9 mouse cellular contexts compared by ENCODE assay signal in the genomic region with DNA sequence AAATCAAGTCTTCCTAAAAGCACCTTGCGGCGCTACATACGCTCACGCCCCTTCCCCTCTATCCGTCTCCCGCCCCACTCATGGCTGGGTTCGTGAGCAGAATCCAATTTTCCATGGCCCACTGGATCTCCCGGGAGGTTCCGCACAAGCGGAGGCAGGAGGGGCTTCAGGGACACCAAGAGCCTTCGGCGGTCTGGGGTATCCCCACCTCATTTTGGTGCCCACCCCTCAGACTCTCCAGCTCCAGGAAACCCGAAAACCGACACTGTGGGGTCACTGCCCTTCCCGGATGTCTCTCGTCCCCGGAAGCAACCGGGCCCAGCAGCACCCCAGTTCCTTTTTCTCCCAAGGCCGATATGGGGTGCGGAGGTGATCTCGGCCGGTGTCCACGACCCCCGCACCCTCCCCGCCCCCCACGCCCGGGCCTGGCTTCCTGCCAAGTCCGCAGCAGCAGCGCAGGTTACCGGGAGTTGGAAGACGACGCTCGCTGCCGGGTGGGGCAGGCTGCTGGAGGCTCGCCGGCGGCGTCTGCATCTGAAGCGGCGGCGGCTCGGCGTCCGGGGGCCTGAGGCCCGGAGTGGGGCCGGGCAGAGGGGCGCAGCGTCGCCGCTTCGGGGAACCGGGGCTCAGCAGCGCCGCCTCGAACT. TPM values are rescaled to one million over a fixed set of nuclear protein-coding genes. Genes with fewer than 3 reads are reported as not detected.
A peak's percentile ranks its signal among the peaks of the same experiment; 100 is the strongest.
DNase-seq lines count a peak whose midpoint lies in the region; ATAC-seq and TF ChIP-seq lines count a peak whose summit lies in the region.
"Had no signal": no experiment of that assay in that cellular context is flagged by ENCODE, and none has a peak within 500 bp of the region (broad histone marks: within the 10 kb centered on the region; RNA-seq: fewer than 3 reads in every experiment).

No protein-coding gene starts in this region.

- peaks cover 52% of the 10 kb centered on the region for H3K79me2 ChIP-seq in myocyte (ENCODE audit: control insufficient read depth, insufficient read depth)

- peak; percentile 21 for DNase-seq in lung, embryonic 14.5 days
- DNase-seq in lung, postnatal 10 days = no peak
- DNase-seq in adipocyte (ENCODE audit: low spot score) = peak; percentile 16
- peak; percentile 50 for DNase-seq in hindbrain, embryonic 14.5 days (ENCODE audit: low spot score)
- peak; percentile 2 for DNase-seq in limb, embryonic 14.5 days (ENCODE audit: low spot score)
- no peak for DNase-seq in B cell, adult 2 months

- H3K4me2 ChIP-seq in lung, embryonic 14.5 days = peak overlapping the region; percentile 81
- H3K4me2 ChIP-seq in hindbrain, embryonic 14.5 days (replicated peaks) = peak overlapping the region; percentile 67
- peak overlapping the region; percentile 65 for H3K4me2 ChIP-seq in limb, embryonic 14.5 days (replicated peaks; ENCODE audit: low read depth, low read length, severe bottlenecking)
- H3K4me2 ChIP-seq in myocyte (ENCODE audit: low read depth) = peak overlapping the region; percentile 96

- no peaks in the 10 kb centered on the region for H3K27me3 ChIP-seq in lung, embryonic 14.5 days (ENCODE audit: insufficient read depth, low read length)
- no peaks in the 10 kb centered on the region for H3K27me3 ChIP-seq in hindbrain, embryonic 14.5 days (ENCODE audit: control insufficient read depth, insufficient read depth, low read length)
- H3K27me3 ChIP-seq in limb, embryonic 14.5 days (ENCODE audit: control insufficient read depth, insufficient read depth, low read length) = no peaks in the 10 kb centered on the region
- no peaks in the 10 kb centered on the region for H3K27me3 ChIP-seq in myocyte (ENCODE audit: control insufficient read depth, insufficient read depth, insufficient read length)

- no peak for TF ChIP-seq POLR2A in limb, embryonic 14.5 days (IDR thresholded peaks at IDR 0.05; ENCODE audit: borderline replicate concordance, extremely low read depth, insufficient read depth, insufficient read length)
- TF ChIP-seq POLR2A in myocyte (IDR thresholded peaks at IDR 0.05; ENCODE audit: insufficient read length, low read depth) = no peak

- no peaks in the 10 kb centered on the region for H3K36me3 ChIP-seq in lung, embryonic 14.5 days (ENCODE audit: insufficient read depth)
- H3K36me3 ChIP-seq in hindbrain, embryonic 14.5 days (replicated peaks; ENCODE audit: control insufficient read depth, insufficient read depth) = no peaks in the 10 kb centered on the region; the same call in 1 of the 2 replicates
- H3K36me3 ChIP-seq in limb, embryonic 14.5 days (ENCODE audit: control insufficient read depth, insufficient read depth, low read length) = peaks cover 4% of the 10 kb centered on the region; the same call in 1 of the 2 replicates
- H3K36me3 ChIP-seq in myocyte (ENCODE audit: control insufficient read depth, insufficient read depth) = peaks cover 4% of the 10 kb centered on the region

- H3K9me3 ChIP-seq in lung, embryonic 14.5 days (ENCODE audit: low read depth, low read length) = no peaks in the 10 kb centered on the region
- no peaks in the 10 kb centered on the region for H3K9me3 ChIP-seq in hindbrain, embryonic 14.5 days (ENCODE audit: control insufficient read depth, low read length)
- no peaks in the 10 kb centered on the region for H3K9me3 ChIP-seq in limb, embryonic 14.5 days (ENCODE audit: control insufficient read depth, low read length)

- H3K4me1 ChIP-seq in lung, embryonic 14.5 days (ENCODE audit: insufficient read depth) = peaks cover 7% of the 10 kb centered on the region; the same call in 1 of the 2 replicates
- peaks cover 24% of the 10 kb centered on the region for H3K4me1 ChIP-seq in hindbrain, embryonic 14.5 days (replicated peaks; ENCODE audit: control insufficient read depth, insufficient read depth, low read length)
- peaks cover 11% of the 10 kb centered on the region; the same call in 1 of the 2 replicates for H3K4me1 ChIP-seq in limb, embryonic 14.5 days (ENCODE audit: control insufficient read depth, insufficient read depth, low read length)

- H3K4me3 ChIP-seq in lung, embryonic 14.5 days (ENCODE audit: low read depth, low read length) = peak overlapping the region; percentile 97
- peak overlapping the region; percentile 89 for H3K4me3 ChIP-seq in hindbrain, embryonic 14.5 days (replicated peaks; ENCODE audit: low read length)
- H3K4me3 ChIP-seq in limb, embryonic 14.5 days (replicated peaks; ENCODE audit: low read length) = peak overlapping the region; percentile 99
- H3K4me3 ChIP-seq in myocyte = peak overlapping the region; percentile 87

- WGBS in lung, embryonic 14.5 days = under 1% methylated on average over 52 of the region's 55 CpGs
- WGBS in hindbrain, embryonic 14.5 days = under 1% methylated on average over 51 of the region's 55 CpGs
- WGBS in limb, embryonic 14.5 days = under 1% methylated on average over 50 of the region's 55 CpGs

- peak overlapping the region; percentile 84 for H3K27ac ChIP-seq in lung, embryonic 14.5 days (ENCODE audit: low read depth)
- H3K27ac ChIP-seq in hindbrain, embryonic 14.5 days = peak overlapping the region; percentile 93
- H3K27ac ChIP-seq in limb, embryonic 14.5 days (replicated peaks; ENCODE audit: low read depth, low read length) = peak overlapping the region; percentile 87

- peak; percentile 81 for ATAC-seq in lung, embryonic 14.5 days (ENCODE audit: insufficient read depth)
- ATAC-seq in erythroblast, adult 5-6 weeks (replicated peaks; ENCODE audit: low FRiP score, poor library complexity, severe bottlenecking) = peak; percentile 40
- peak; percentile 27 for ATAC-seq in hindbrain, embryonic 14.5 days (ENCODE audit: low FRiP score)
- ATAC-seq in limb, embryonic 14.5 days (ENCODE audit: low FRiP score, low read depth) = peak; percentile 75

- no peak for TF ChIP-seq CTCF in lung, embryonic 14.5 days (IDR thresholded peaks at IDR 0.05; ENCODE audit: low read depth)

- peak overlapping the region; percentile 89 for H3K9ac ChIP-seq in lung, embryonic 14.5 days
- H3K9ac ChIP-seq in hindbrain, embryonic 14.5 days = peak overlapping the region; percentile 89
- peak overlapping the region; percentile 86 for H3K9ac ChIP-seq in limb, embryonic 14.5 days (ENCODE audit: low read depth, low read length, severe bottlenecking)

- H3ac ChIP-seq in myocyte (ENCODE audit: control insufficient read depth, insufficient read length) = peak overlapping the region; percentile 91

TF ChIP-seq in myocyte, 11 proteins besides CTCF, POLR2A, EP300 and RAD21:
- TF ChIP-seq SRF (IDR thresholded peaks at IDR 0.05; ENCODE audit: control insufficient read depth, insufficient read length, low read depth) (no peak), MYOD1 (IDR thresholded peaks at IDR 0.05; ENCODE audit: control insufficient read depth in 1 of 3, insufficient read length in 2 of 3, low read depth in 2 of 3) (no peak)

RNA-seq across cellular contexts. Expression of gene Akirin1, which starts 0.5 kb away (rescaled TPM):
- 48.0 and 49.6 TPM in 2 replicates for polyA plus RNA-seq in lung, embryonic 14.5 days (2014; fragmentation: Nextera tagmentation; extraction: Ambion mirVana)
- 17.5 and 27.4 TPM in 2 replicates for total RNA-seq in erythroblast, adult 5-6 weeks (2015; ENCODE audit: low replicate concordance)
- 9.3 and 34.0 TPM in 2 replicates for total RNA-seq in erythroblast, adult 5-6 weeks (2017; ENCODE audit: low replicate concordance)
- polyA plus RNA-seq in hindbrain, embryonic 14.5 days (2014; fragmentation: Nextera tagmentation; extraction: Ambion mirVana) = 88.5 and 100 TPM in 2 replicates
- 39.5 and 42.4 TPM in 2 replicates for polyA plus RNA-seq in limb, embryonic 14.5 days (2012; rRNA removed)
- polyA plus RNA-seq in limb, embryonic 14.5 days (2014; fragmentation: Nextera tagmentation; extraction: Ambion mirVana) = 55.5 and 60.1 TPM in 2 replicates
- 30.0 TPM for polyA plus RNA-seq in myocyte (2012; fragmentation: generic; extraction: Trizol)

RNA-seq across cellular contexts. Expression of gene Ndufs5, which starts 31.6 kb away (rescaled TPM):
- polyA plus RNA-seq in lung, embryonic 14.5 days (2014; fragmentation: Nextera tagmentation; extraction: Ambion mirVana) = 313 TPM in 2 replicates
- 25.3 and 32.9 TPM in 2 replicates for total RNA-seq in erythroblast, adult 5-6 weeks (2015; ENCODE audit: low replicate concordance)
- total RNA-seq in erythroblast, adult 5-6 weeks (2017; ENCODE audit: low replicate concordance) = 27.9 and 29.0 TPM in 2 replicates
- 501 and 593 TPM in 2 replicates for polyA plus RNA-seq in hindbrain, embryonic 14.5 days (2014; fragmentation: Nextera tagmentation; extraction: Ambion mirVana)
- polyA plus RNA-seq in limb, embryonic 14.5 days (2012; rRNA removed) = 119 and 253 TPM in 2 replicates
- polyA plus RNA-seq in limb, embryonic 14.5 days (2014; fragmentation: Nextera tagmentation; extraction: Ambion mirVana) = 344 and 353 TPM in 2 replicates
- polyA plus RNA-seq in myocyte (2012; fragmentation: generic; extraction: Trizol) = 484 TPM

RNA-seq across cellular contexts. Expression of gene Rhbdl2, which starts 38.1 kb away (rescaled TPM):
- 0.72 and 1.1 TPM in 2 replicates for polyA plus RNA-seq in lung, embryonic 14.5 days (2014; fragmentation: Nextera tagmentation; extraction: Ambion mirVana)
- not detected in 2 replicates for total RNA-seq in erythroblast, adult 5-6 weeks (2015; ENCODE audit: low replicate concordance)
- total RNA-seq in erythroblast, adult 5-6 weeks (2017; ENCODE audit: low replicate concordance) = not detected in 2 replicates
- 0.90 and 1.2 TPM in 2 replicates for polyA plus RNA-seq in hindbrain, embryonic 14.5 days (2014; fragmentation: Nextera tagmentation; extraction: Ambion mirVana)
- 4.8 and 4.9 TPM in 2 replicates for polyA plus RNA-seq in limb, embryonic 14.5 days (2012; rRNA removed)
- polyA plus RNA-seq in limb, embryonic 14.5 days (2014; fragmentation: Nextera tagmentation; extraction: Ambion mirVana) = 3.5 and 4.1 TPM in 2 replicates
- 2.7 TPM for polyA plus RNA-seq in myocyte (2012; fragmentation: generic; extraction: Trizol)
- total RNA-seq: neutrophil, adult 5-6 weeks had no signal

Comparison
In these comparisons a context has a peak if more than half of its experiments do, and no peak if none do; other contexts are left out.
1. DNase-seq: peak in lung, embryonic 14.5 days (single experiment), adipocyte (single experiment), hindbrain, embryonic 14.5 days (single experiment) and limb, embryonic 14.5 days (single experiment); none in lung, postnatal 10 days (single experiment) and B cell, adult 2 months (0 of 2).
2. ATAC-seq: peak in every context shown above with its lines; median percentile 81 in lung, embryonic 14.5 days; 75 in limb, embryonic 14.5 days; 40 in erythroblast, adult 5-6 weeks; 27 in hindbrain, embryonic 14.5 days.
3. Peak in every context shown above with its lines, with median percentiles within 50 percentile points of each other: H3K27ac ChIP-seq, H3K4me2 ChIP-seq, H3K4me3 ChIP-seq and H3K9ac ChIP-seq.